In the genomic region with DNA sequence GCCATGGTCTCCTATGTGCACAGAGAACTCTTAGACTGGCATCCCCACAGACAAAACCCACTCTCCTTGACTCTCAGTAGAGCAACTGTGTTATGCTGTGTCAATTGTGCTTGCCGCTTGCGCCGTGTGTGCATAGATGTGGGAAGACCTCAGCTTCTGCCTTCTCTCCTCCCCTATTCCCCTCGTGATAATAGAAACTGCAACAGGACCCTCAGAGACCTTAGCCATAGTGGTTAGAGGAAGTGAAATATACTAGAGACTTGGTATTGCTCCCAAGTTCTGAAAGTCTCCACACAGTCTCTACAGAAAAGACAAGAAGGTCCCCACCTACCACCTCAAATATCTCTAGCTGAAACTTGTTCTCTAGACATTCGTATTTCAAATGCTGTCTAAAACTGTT, we compare ENCODE assay signal across 25 mouse cellular contexts.
"Had no signal": no experiment of that assay in that cellular context is flagged by ENCODE, and none has a peak within 500 bp of the region (broad histone marks: within the 10 kb centered on the region; RNA-seq: fewer than 3 reads in every experiment).

No protein-coding gene starts in this region.

- H3K36me3 ChIP-seq: heart, embryonic 13.5 days; heart, embryonic 15.5 days; hindbrain, embryonic 13.5 days; hindbrain, embryonic 15.5 days; kidney, embryonic 15.5 days; limb, embryonic 10.5 days; limb, embryonic 12.5 days; liver, embryonic 13.5 days had no signal

- H3K27ac ChIP-seq: gastrocnemius, adult 2 months; heart, embryonic 13.5 days; heart, embryonic 15.5 days; hindbrain, embryonic 13.5 days; hindbrain, embryonic 15.5 days; hindbrain, postnatal 0 days; kidney, embryonic 15.5 days; kidney, postnatal 0 days; layer of hippocampus, adult 2 months; left cerebral cortex, adult 2 months; limb, embryonic 12.5 days; liver, embryonic 13.5 days had no signal

- H3K4me3 ChIP-seq: gastrocnemius, adult 2 months; heart, embryonic 13.5 days; heart, embryonic 15.5 days; hindbrain, embryonic 13.5 days; hindbrain, embryonic 15.5 days; kidney, embryonic 15.5 days; layer of hippocampus, adult 2 months; left cerebral cortex, adult 2 months; limb, embryonic 10.5 days; limb, embryonic 12.5 days; liver, embryonic 13.5 days had no signal

- H3K4me1 ChIP-seq: heart, embryonic 13.5 days; heart, embryonic 15.5 days; hindbrain, embryonic 13.5 days; hindbrain, embryonic 15.5 days had no signal

- DNase-seq: gastrocnemius, adult 2 months; gastrocnemius, postnatal 10 days; gastrocnemius, postnatal 25 days; heart, adult 18-20 months; heart, postnatal 14 days; heart, postnatal 36 days; kidney, adult 11 months; kidney, adult 2 months; kidney, adult 9 months; kidney, postnatal 14 days; kidney, postnatal 4 days; liver; liver, embryonic 13.5 days had no signal

- H3K27me3 ChIP-seq: heart, embryonic 13.5 days; heart, embryonic 15.5 days; hindbrain, embryonic 13.5 days; hindbrain, embryonic 15.5 days; kidney, embryonic 15.5 days; limb, embryonic 12.5 days; liver, embryonic 13.5 days had no signal

- ATAC-seq: hindbrain, postnatal 0 days; intestine, embryonic 16.5 days had no signal

- H3K9me3 ChIP-seq: heart, embryonic 13.5 days; heart, embryonic 15.5 days; hindbrain, embryonic 13.5 days; hindbrain, embryonic 15.5 days; kidney, embryonic 15.5 days; limb, embryonic 10.5 days; limb, embryonic 12.5 days; liver, embryonic 13.5 days had no signal
